Mouse (Mus musculus) MEL (cell line): ENCODE results near the gene Pgd. TPM values are rescaled to one million over a fixed set of nuclear protein-coding genes. Genes with fewer than 3 reads are reported as not detected.
A peak's percentile ranks its signal among the peaks of the same experiment; 100 is the strongest.

Source experiments
- DNase-seq: peaks from one replicate; pipeline ENCODE4 v3.0.0; 2011; ENCODE audit warnings: low read depth, low spot score
- H3K27ac ChIP-seq: 2 replicates; pipeline ENCODE4 v1.5.1; 2012; ENCODE audit warnings: low read depth, mild to moderate bottlenecking, control low read depth, low read length, moderate library complexity; ENCODE audit not compliant: control insufficient read depth
- H3K27me3 ChIP-seq, 2 experiments: fragments of 150-350 bp in 1 of 2; sonication (generic) in 1 of 2; 2 replicates each; pipeline ENCODE4 v1.6.1; 2012; ENCODE audit warnings: low read length in 2 of 2, mild to moderate bottlenecking in 2 of 2, improper control_type of control experiment in 1 of 2, moderate library complexity in 1 of 2; ENCODE audit not compliant: insufficient read depth in 2 of 2, control insufficient read depth in 1 of 2
- H3K36me3 ChIP-seq, 2 experiments: 2 replicates each; pipeline ENCODE4 v1.6.1; 2012 to 2014; ENCODE audit warnings: low read length in 2 of 2, improper control_type of control experiment in 1 of 2, inconsistent platforms in 1 of 2, mild to moderate bottlenecking in 1 of 2; ENCODE audit not compliant: insufficient read depth in 2 of 2, control insufficient read depth in 1 of 2
- H3K4me1 ChIP-seq, 2 experiments: fragments of 150-350 bp in 1 of 2; sonication (generic) in 1 of 2; 2 replicates each; pipeline ENCODE4 v1.6.1; 2012; ENCODE audit warnings: low read length in 2 of 2, improper control_type of control experiment in 1 of 2, mild to moderate bottlenecking in 1 of 2; ENCODE audit not compliant: insufficient read depth in 2 of 2, control insufficient read depth in 1 of 2
- H3K4me3 ChIP-seq, 2 experiments: fragments of 150-350 bp in 1 of 2; sonication (generic) in 1 of 2; 2 replicates each; pipeline ENCODE4 v1.5.1; 2012; ENCODE audit warnings: low read depth in 2 of 2, low read length in 2 of 2, mild to moderate bottlenecking in 2 of 2, moderate library complexity in 2 of 2, control low read depth in 1 of 2, improper control_type of control experiment in 1 of 2; ENCODE audit not compliant: control insufficient read depth in 1 of 2, insufficient read depth in 1 of 2
- H3K79me2 ChIP-seq: 2 replicates; pipeline ENCODE4 v1.6.1; 2012; ENCODE audit warnings: mild to moderate bottlenecking, low read length, moderate library complexity; ENCODE audit not compliant: control insufficient read depth, poor library complexity, insufficient read depth
- H3K9ac ChIP-seq: 2 replicates; pipeline ENCODE4 v1.6.1; 2012; ENCODE audit warnings: low read depth, mild to moderate bottlenecking, control low read depth, low read length, moderate library complexity; ENCODE audit not compliant: control insufficient read depth, poor library complexity, severe bottlenecking
- H3K9me3 ChIP-seq: fragments of 150-350 bp; sonication (generic); replicated peaks from 2 replicates; pipeline ENCODE4 v1.6.1; 2012; ENCODE audit warnings: mild to moderate bottlenecking, low read length, improper control_type of control experiment, moderate library complexity; ENCODE audit not compliant: insufficient read depth
- CHD2 ChIP-seq: IDR thresholded peaks from 2 replicates; pipeline ENCODE4 v1.6.1; 2011; ENCODE audit warnings: low read length, improper control_type of control experiment
- CTCF ChIP-seq, 3 experiments: IDR thresholded peaks in 2 of 3; conservative IDR thresholded peaks in 1 of 3; 2 replicates each; pipeline ENCODE4 v1.5.1; 2011 to 2012; ENCODE audit warnings: low read length in 3 of 3, low read depth in 2 of 3, mild to moderate bottlenecking in 2 of 3, improper control_type of control experiment in 1 of 3, inconsistent platforms in 1 of 3, mixed read lengths in 1 of 3, moderate library complexity in 1 of 3; ENCODE audit not compliant: control insufficient read depth in 1 of 3, insufficient read depth in 1 of 3, poor library complexity in 1 of 3, severe bottlenecking in 1 of 3
- E2F4 ChIP-seq: IDR thresholded peaks from 2 replicates; pipeline ENCODE4 v1.6.1; 2011; ENCODE audit warnings: low read depth, low read length, improper control_type of control experiment, borderline replicate concordance
- GATA1 ChIP-seq: IDR thresholded peaks from 2 replicates; pipeline ENCODE4 v1.6.1; 2011; ENCODE audit warnings: low read depth, low read length, improper control_type of control experiment
- JUND ChIP-seq: IDR thresholded peaks from 2 replicates; pipeline ENCODE4 v1.6.1; 2011; ENCODE audit warnings: low read depth, mild to moderate bottlenecking, improper control_type of control experiment, low read length
- KAT2A ChIP-seq: conservative IDR thresholded peaks from 2 replicates; pipeline ENCODE4 v1.6.1; 2012; ENCODE audit warnings: low read depth, low read length, improper control_type of control experiment, inconsistent platforms
- MXI1 ChIP-seq: IDR thresholded peaks from 2 replicates; pipeline ENCODE4 v1.6.1; 2011; ENCODE audit warnings: mild to moderate bottlenecking, low read depth, low read length, improper control_type of control experiment
- MYC ChIP-seq: IDR thresholded peaks from 2 replicates; pipeline ENCODE4 v1.6.1; 2011; ENCODE audit warnings: low read depth, mild to moderate bottlenecking, low read length, improper control_type of control experiment, moderate library complexity
- NRF1 ChIP-seq: IDR thresholded peaks from 2 replicates; pipeline ENCODE4 v1.6.1; 2014; ENCODE audit warnings: low read depth, mild to moderate bottlenecking, inconsistent platforms, low read length, improper control_type of control experiment, moderate library complexity; ENCODE audit not compliant: poor library complexity, insufficient read depth, severe bottlenecking
- POLR2AphosphoS2 ChIP-seq: IDR thresholded peaks from 2 replicates; pipeline ENCODE4 v1.6.1; 2011; ENCODE audit warnings: low read length, improper control_type of control experiment
- POLR2AphosphoS5 ChIP-seq: IDR thresholded peaks from 2 replicates; pipeline ENCODE4 v1.6.1; 2012; ENCODE audit warnings: low read depth, borderline replicate concordance, mild to moderate bottlenecking, inconsistent platforms, low read length, moderate library complexity, mixed read lengths
- RAD21 ChIP-seq: IDR thresholded peaks from 2 replicates; pipeline ENCODE4 v1.6.1; 2011; ENCODE audit warnings: mild to moderate bottlenecking, low read depth, low read length, improper control_type of control experiment
- SIN3A ChIP-seq: IDR thresholded peaks from 2 replicates; pipeline ENCODE4 v1.6.1; 2012; ENCODE audit warnings: low read length, improper control_type of control experiment, inconsistent platforms
- SMC3 ChIP-seq: IDR thresholded peaks from 2 replicates; pipeline ENCODE4 v1.6.1; 2011; ENCODE audit warnings: low read depth, low read length, improper control_type of control experiment
- TAL1 ChIP-seq: IDR thresholded peaks from 2 replicates; pipeline ENCODE4 v1.6.1; 2012; ENCODE audit warnings: mild to moderate bottlenecking, inconsistent platforms, low read length, moderate library complexity, mixed read lengths
- TBP ChIP-seq: IDR thresholded peaks from 2 replicates; pipeline ENCODE4 v1.8.0; 2011; ENCODE audit warnings: low read depth, low read length, improper control_type of control experiment
- TCF12 ChIP-seq: IDR thresholded peaks from 2 replicates; pipeline ENCODE4 v1.6.1; 2014; ENCODE audit warnings: low read depth, mild to moderate bottlenecking, inconsistent platforms, low read length, improper control_type of control experiment, moderate library complexity
- ZC3H11A ChIP-seq: IDR thresholded peaks from 2 replicates; pipeline ENCODE4 v1.6.1; 2012; ENCODE audit warnings: low read depth, mild to moderate bottlenecking, inconsistent platforms, low read length, improper control_type of control experiment
- ZKSCAN1 ChIP-seq: IDR thresholded peaks from 2 replicates; pipeline ENCODE4 v1.6.1; 2012; ENCODE audit warnings: low read depth, mild to moderate bottlenecking, inconsistent platforms, low read length, improper control_type of control experiment, moderate library complexity
- ZMIZ1 ChIP-seq: IDR thresholded peaks from 2 replicates; pipeline ENCODE4 v1.6.1; 2012; ENCODE audit warnings: low read depth, mild to moderate bottlenecking, inconsistent platforms, low read length, improper control_type of control experiment, moderate library complexity
- ZNF384 ChIP-seq: IDR thresholded peaks from 2 replicates; pipeline ENCODE4 v1.6.1; 2012; ENCODE audit warnings: low read depth, mild to moderate bottlenecking, inconsistent platforms, low read length, improper control_type of control experiment
- polyA plus RNA-seq, 2 experiments: library from polyadenylated mRNA; stranded (reverse) in 1 of 2; unstranded in 1 of 2; fragments of >175 nt in 1 of 2; fragments of >200 nt in 1 of 2; gene quantifications; 2 replicates each; pipeline versions ENCODE4 v1.2.1 to v1.2.4; 2012; ENCODE audit warnings: low replicate concordance in 2 of 2, low read depth in 1 of 2; ENCODE audit not compliant: insufficient read length in 2 of 2, insufficient read depth in 1 of 2, missing spikeins in 1 of 2
- total RNA-seq: library from RNA; depleted of rRNA; stranded (reverse); fragments of 300-350 nt; gene quantifications from 2 replicates; pipeline ENCODE4 v1.2.3, GENCODE M21; 2012

Pgd gene
- total and polyA plus RNA-seq, 3 experiments = 116 to 219 TPM; not detected in 1

DNA sequence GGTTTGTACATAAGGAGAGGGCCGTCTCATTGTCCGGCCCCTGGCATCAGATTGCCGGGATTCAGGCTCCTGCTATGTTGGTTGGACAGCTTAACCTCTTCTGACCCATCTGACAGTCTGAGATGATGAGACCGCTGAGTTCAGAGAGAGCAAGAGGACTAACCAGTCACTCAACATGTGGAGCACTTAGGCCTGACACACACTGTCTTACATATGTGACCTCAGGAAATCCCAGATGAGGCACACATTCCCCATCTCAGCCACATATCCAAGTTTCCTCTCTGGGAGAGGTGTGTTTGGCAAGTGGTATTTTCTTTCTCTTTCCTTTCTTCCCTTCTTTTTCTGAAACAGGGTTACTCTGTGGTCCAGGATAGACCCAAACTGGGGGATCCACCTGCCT is 21.4 kb downstream of the Pgd start:
- Histone ChIP-seq H3K27me3 (no peaks in the 10 kb centered on the region), H3K4me3 (no peak overlapping the region), H3K27ac (no peak overlapping the region), H3K4me1 (no peaks in the 10 kb centered on the region; a peak in 1 of 4 replicates), H3K79me2 (no peaks in the 10 kb centered on the region), H3K9ac (no peak overlapping the region), H3K9me3 (no peaks in the 10 kb centered on the region), H3K36me3 (no peaks in the 10 kb centered on the region; a peak in 1 of 4 replicates)
- DNase-seq = no peak
- TF ChIP-seq POLR2AphosphoS5 = no peak
- no peak for TF ChIP-seq MXI1
- TF ChIP-seq SMC3 = no peak
- no peak for TF ChIP-seq ZC3H11A
- no peak for TF ChIP-seq CHD2
- no peak for TF ChIP-seq ZMIZ1
- TF ChIP-seq E2F4 = no peak
- no peak for TF ChIP-seq POLR2AphosphoS2
- TF ChIP-seq CTCF (IDR thresholded peaks at IDR 0.05 in 2 of 3, conservative IDR thresholded peaks at IDR 0.05 in 1 of 3; ENCODE audit: control insufficient read depth in 1 of 3, insufficient read depth in 1 of 3, low read depth in 2 of 3, low read length in 3 of 3, poor library complexity in 1 of 3, severe bottlenecking in 1 of 3) = no peak
- no peak for TF ChIP-seq NRF1
- TF ChIP-seq JUND = no peak
- no peak for TF ChIP-seq SIN3A
- TF ChIP-seq RAD21 = no peak
- TF ChIP-seq GATA1 = no peak
- TF ChIP-seq ZKSCAN1 = no peak

DNA sequence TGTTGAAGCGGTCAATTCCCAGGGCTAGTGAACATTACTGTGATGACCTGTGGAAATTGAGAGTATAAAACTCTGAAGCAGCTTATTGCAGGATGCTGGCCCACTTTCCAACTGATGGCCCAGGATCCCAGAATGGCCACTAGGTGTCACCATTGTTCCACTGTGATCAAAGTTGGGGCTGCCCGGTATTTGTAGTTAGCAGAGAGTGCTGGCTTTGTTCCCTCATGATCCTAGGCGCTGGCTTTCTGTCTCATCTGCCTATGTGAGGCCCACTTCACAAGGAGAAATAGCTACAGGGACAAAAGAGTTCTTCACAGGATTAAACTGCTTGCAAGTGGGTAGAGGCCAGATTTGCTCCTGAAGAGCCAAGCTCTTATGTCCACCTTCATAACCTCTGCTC is 22.1 kb downstream of the Pgd start:
- TF ChIP-seq CHD2 = no peak
- TF ChIP-seq ZNF384 = 0 out of 2 replicates have a peak, but pooled peaks have one; percentile 44
- TF ChIP-seq TCF12 = no peak
- 0 out of 2 replicates have a peak, but pooled peaks have one; percentile 41 for TF ChIP-seq MYC
- peak; percentile 96 for TF ChIP-seq RAD21
- no peak for TF ChIP-seq TAL1
- TF ChIP-seq SMC3 = peak; percentile 88
- 0 out of 2 replicates have a peak, but pooled peaks have one; percentile 60 for TF ChIP-seq SIN3A
- peak; percentile 79 to 96 (median 90) for TF ChIP-seq CTCF (IDR thresholded peaks at IDR 0.05 in 2 of 3, conservative IDR thresholded peaks at IDR 0.05 in 1 of 3; ENCODE audit: control insufficient read depth in 1 of 3, insufficient read depth in 1 of 3, low read depth in 2 of 3, low read length in 3 of 3, poor library complexity in 1 of 3, severe bottlenecking in 1 of 3)
- TF ChIP-seq POLR2AphosphoS2 = no peak
- no peak for TF ChIP-seq KAT2A
- 0 out of 2 replicates have a peak, but pooled peaks have one; percentile 42 for TF ChIP-seq TBP
- TF ChIP-seq ZC3H11A = peak; percentile 87
- TF ChIP-seq, all 39 proteins: peak for 8
- no peak overlapping the region for H3K9ac ChIP-seq
- no peaks in the 10 kb centered on the region; a peak in 1 of 4 replicates for H3K36me3 ChIP-seq
- no peak overlapping the region for H3K4me3 ChIP-seq
- H3K79me2 ChIP-seq = no peaks in the 10 kb centered on the region
- no peaks in the 10 kb centered on the region for H3K27me3 ChIP-seq
- no peaks in the 10 kb centered on the region for H3K9me3 ChIP-seq
- no peaks in the 10 kb centered on the region; a peak in 1 of 4 replicates for H3K4me1 ChIP-seq
- DNase-seq = peak; percentile 88
- no peak overlapping the region for H3K27ac ChIP-seq
